Mouse (Mus musculus) lung, postnatal 0 days (tissue): ENCODE data around the gene Yrdc.

Experiments
- CTCF ChIP-seq: IDR thresholded peaks from 2 replicates; pipeline ENCODE4 v1.5.1; 2016; ENCODE audit warnings: antibody characterized with exemption, mild to moderate bottlenecking
- EP300 ChIP-seq: IDR thresholded peaks from 2 replicates; pipeline ENCODE4 v1.6.1; 2016; ENCODE audit warnings: antibody characterized with exemption, mild to moderate bottlenecking, control low read depth

GRCm38 (mm10) chr4:124890831-124891230, 40.4 kb downstream of the Yrdc start:
- no peak for TF ChIP-seq CTCF
- no peak for TF ChIP-seq EP300
